Mouse (Mus musculus) urinary bladder, postnatal 4 days (tissue): ENCODE measurements at regions not wholly inside any gene's neighbourhood (a gene's known extent, or its start where the extent isn't known, plus 50 kb on each side); places are given as distances from the start of the nearest gene placed in this dataset.

Experiments
- DNase-seq, 2 experiments: peaks; one replicate each; pipeline ENCODE4 v3.0.0; 2021 to 2022; ENCODE audit warnings: low spot score in 2 of 2

GRCm38 (mm10) chr2:74199550-74199949 lies 288.4 kb upstream of the Atp5g3 start:
- DNase-seq: no peak

DNA sequence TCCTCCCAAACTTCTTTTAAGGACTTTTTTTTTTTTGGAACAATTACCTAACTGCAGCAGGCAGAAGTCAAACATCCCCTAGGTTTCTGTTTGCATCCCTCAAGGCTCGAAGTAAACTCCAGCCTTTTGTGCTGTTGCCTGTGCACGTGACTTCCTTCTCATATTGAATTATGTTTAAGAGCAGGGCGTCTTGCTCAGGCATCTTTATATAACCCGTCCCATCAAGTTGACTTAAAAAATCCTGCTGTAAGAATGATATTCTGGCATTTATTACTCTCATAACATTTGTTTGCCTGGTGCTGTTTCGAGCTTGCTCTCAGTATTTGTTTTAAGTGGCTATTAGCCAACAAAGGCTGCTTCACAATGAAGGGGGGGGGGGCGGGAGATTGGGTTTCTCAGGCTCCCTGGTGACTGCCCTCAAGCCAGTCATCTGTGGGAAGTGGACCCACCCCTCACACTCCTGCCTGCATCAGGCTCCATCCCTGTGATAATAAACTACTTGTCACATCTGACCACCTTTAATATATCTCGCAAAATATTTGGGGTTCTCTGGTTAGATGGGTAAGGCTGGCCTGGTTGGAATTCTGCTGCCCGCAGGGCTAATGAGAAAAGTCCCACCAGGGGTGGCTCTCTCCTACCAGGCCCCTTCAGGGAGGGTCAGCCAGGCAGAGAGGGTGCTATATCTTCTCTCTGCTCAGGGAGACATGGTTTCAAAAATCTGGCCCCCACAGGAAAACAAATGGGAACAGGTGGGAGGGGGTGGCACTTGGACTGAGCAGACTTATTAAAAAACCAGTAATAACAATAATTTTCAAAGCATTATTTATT lies 277.1 kb upstream of the Atp5g3 start:
- DNase-seq: no peak

DNA sequence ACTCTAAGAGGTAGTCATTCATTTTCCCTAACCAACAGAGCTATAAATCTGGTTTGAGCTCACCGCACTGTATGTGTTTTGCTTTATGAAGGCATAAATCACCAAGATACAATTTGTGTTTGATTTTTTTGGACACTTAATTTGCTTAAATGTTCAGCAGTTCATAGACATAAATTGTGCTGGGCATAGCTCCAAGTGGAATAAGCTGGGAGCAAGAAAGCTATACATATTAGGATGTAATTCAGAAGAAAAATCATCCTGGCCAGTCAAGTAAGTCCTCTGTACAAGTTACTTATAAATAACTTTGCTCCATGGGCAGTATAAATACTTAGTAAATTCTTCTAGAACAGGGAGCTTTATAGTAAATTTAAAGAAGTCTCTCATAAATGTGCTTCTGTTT lies 267.0 kb upstream of the Atp5g3 start:
- no peak for DNase-seq

GRCm38 (mm10) chr2:74168776-74169570 lies 257.8 kb upstream of the Atp5g3 start:
- DNase-seq: no peak

DNA sequence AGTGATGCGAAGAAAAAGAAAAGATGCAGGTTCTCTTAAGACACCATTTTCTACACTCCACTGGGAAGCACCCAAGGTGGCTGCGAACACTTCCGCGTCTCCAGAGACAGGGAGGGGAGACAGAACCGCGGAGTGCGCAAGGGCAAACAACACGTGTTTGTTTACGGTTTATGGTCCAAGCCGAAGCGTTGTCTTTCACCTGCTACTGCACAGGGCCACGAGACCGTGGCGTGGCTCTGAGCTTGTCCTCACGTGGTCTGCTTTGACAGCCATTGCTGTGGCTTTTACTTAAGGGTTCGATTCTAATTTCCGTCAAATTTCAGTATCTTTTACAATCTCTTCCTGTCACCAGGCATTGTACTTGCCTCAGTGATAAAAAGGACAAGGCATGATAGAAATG lies 257.2 kb upstream of the Atp5g3 start:
- no peak for DNase-seq

GRCm38 (mm10) chr2:74154062-74154461 lies 242.9 kb upstream of the Atp5g3 start:
- no peak for DNase-seq

- no peak for DNase-seq
Observed at GRCm38 (mm10) chr2:74153247-74153850, 242.2 kb upstream of the Atp5g3 start.

- DNase-seq: no peak
Observed at GRCm38 (mm10) chr2:74152534-74153246, 241.6 kb upstream of the Atp5g3 start.

- DNase-seq: no peak
Observed at GRCm38 (mm10) chr2:74147193-74147592, 236.1 kb upstream of the Atp5g3 start.

- DNase-seq: no peak
Observed at GRCm38 (mm10) chr2:74136624-74137003, 225.5 kb upstream of the Atp5g3 start.

- no peak for DNase-seq
Observed at GRCm38 (mm10) chr2:74135963-74136623, 225.0 kb upstream of the Atp5g3 start.

GRCm38 (mm10) chr2:74130141-74130588 lies 219.0 kb upstream of the Atp5g3 start:
- DNase-seq: no peak

- no peak for DNase-seq
Observed at GRCm38 (mm10) chr2:74128782-74129538, 217.8 kb upstream of the Atp5g3 start.

GRCm38 (mm10) chr2:74127136-74127535 lies 216.0 kb upstream of the Atp5g3 start:
- DNase-seq: no peak

- no peak for DNase-seq
Observed at GRCm38 (mm10) chr2:74124252-74124651, 213.1 kb upstream of the Atp5g3 start.

DNA sequence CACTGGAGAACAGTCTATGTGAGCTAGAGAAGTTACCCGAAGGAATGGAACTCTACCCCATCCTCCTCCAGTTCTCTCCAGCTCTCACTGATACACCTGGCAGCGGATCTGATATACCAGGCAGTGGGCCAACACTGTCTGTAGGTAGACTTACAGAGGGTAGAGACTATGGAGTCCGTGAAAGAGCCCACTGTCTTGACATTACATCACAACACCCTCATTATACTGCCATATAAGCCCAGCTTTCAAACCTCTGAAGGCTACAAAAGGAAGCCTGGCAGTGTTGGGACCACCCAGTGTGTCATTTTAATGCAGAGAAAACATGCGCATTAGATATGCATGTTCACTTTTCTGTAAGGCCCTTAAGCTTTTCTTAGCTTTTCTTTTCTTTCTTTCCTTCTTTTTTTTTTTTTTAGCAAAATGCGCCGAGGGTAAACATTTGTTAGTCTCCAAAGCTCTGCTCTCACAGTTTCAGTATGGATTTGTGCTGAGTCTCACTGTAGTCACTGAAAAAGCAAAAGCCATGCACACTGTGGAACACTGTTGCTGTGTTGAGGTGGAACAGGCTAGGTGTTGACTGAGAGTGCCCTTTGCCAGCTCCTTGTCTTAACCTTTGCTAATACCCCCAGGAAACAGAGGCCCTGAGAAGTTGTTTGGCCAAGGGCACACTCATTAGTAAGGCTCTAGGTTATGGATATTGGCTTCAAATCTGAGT lies 212.4 kb upstream of the Atp5g3 start:
- no peak for DNase-seq

GRCm38 (mm10) chr2:74122937-74123336 lies 211.8 kb upstream of the Atp5g3 start:
- no peak for DNase-seq

DNA sequence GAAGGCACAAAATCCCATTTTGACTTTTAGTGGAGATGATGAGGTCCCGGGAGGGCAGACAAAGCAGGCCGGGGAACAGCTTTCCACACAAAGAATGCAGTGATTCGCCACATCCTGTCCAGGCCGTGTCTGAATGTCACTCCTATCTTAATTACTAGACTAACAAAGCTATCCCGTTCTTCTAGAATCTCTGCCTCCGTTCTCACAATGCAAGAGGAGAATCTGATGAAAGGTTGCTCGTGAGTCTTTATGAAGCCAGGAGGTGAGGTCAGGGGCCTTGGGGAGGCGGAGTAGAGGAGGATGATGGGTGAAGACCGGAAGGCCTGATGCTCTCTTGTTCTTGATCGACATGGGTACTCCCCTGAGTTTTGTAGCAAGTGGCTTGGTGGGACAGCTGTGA lies 208.9 kb upstream of the Atp5g3 start:
- no peak for DNase-seq

- no peak for DNase-seq
Observed at GRCm38 (mm10) chr2:74119167-74119937, 208.2 kb upstream of the Atp5g3 start.
